Mouse (Mus musculus) A20 (cell line): ENCODE measurements around the gene Akt1.

ENCODE experiments used
- DNase-seq: peaks from one replicate; pipeline ENCODE4 v3.0.0-alpha.2; 2011; ENCODE audit warnings: low read depth, low spot score

Gene Akt1

DNA sequence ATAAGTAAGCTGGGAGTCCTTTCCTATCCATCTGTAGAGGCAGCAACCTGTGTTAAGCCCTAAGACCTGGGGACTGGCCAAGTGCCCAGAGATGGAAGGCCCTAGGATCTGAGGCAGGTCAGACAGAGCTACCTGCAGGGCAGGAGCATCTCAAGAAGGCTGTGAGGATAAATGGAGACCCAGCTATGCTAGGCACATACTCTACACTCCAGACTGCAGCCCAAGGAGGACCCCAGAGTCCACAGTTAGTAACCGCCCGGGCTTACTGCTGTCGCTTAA is 13.4 kb downstream of the Akt1 start:
- no peak for DNase-seq

DNA sequence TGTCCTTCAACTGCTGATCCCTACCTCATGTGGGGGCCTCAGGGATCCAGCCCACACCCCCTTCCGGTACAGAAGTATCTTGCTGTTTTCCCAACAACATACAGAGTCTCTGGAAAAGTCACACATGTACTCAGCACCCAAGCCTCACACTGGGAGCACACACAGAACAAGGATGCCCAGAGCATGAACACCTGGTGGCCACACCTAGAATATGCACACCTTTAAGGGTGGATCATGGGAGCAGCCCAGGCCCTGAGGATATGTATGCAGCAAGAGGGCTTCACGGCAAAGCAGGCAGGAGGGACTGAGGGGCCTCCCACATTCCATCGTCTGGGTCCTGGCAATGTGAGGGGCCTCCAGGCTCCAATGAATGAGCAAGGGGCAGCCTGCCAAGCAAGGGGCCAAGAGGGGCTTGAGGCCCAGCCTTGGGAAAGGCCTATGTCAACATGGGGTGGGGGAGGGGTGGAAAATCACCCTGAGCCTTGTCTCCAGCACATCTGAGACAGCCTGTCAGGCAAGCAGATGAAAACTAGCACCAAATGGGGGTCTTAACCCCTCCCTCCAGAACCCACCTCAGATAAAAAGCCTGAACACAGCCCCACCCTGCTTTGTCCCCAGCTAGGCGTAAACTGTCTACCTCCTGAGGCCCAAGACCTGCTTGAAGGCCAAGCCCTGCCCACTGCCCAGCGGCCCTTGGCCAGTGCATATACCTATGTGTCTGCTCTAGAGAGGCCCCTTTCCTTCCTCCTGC is 13.9 kb downstream of the Akt1 start:
- no peak for DNase-seq

DNA sequence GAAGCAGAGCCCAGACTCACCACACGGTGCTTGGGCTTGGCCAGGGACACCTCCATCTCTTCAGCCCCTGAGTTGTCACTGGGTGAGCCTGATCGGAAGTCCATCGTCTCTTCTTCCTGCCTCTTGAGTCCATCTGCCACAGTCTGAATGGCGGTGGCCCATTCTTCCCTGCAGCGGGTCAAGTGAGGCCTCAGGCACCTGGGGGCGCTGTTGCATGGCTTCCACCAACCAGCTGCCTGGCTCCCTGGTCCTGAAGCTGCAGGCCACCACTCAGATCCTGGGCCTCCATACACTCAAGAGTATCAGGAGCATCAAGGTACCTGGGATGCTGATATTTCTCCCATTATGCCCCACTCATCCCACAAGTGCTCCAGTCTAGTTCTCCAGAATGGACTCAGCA is 15.6 kb downstream of the Akt1 start:
- DNase-seq, result peak; percentile 50

DNA sequence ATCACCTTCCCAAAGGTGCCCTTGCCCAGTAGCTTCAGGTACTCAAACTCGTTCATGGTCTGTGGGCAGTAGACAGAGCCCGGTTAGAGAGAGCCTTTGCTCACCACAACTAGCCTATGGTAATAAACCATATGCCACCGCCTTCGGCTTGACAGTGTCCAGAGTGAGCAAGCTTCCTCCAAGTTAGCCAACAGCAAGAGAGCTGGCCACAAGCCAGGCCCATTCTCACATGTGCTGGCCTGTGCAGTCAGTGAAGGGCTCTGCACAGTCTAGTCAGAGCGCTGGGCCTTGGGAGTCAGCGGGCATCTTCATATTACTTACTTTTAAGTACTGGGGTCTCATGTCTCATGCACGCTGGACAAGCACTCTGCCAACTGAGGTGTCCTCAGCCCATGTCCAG is 16.1 kb downstream of the Akt1 start:
- no peak for DNase-seq

DNA sequence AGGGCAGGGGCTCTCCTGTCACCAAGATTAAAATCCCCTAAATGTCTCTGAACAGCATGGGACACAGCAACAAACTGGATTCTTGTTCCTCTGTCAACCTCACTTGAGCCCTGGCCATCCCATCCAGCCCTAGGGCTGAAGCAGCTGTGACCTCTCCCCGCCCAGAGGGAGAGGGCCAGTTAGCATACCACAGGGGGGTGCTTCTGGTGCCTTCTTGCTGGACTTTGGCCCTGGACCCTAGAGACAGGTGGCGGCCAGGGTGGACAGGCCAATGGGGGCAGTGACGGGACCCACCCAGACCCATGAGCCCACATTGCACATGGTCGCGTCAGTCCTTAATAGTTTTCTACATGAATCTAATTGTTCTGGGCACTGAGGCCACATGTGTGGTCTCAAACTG is 20.6 kb downstream of the Akt1 start:
- no peak for DNase-seq

DNA sequence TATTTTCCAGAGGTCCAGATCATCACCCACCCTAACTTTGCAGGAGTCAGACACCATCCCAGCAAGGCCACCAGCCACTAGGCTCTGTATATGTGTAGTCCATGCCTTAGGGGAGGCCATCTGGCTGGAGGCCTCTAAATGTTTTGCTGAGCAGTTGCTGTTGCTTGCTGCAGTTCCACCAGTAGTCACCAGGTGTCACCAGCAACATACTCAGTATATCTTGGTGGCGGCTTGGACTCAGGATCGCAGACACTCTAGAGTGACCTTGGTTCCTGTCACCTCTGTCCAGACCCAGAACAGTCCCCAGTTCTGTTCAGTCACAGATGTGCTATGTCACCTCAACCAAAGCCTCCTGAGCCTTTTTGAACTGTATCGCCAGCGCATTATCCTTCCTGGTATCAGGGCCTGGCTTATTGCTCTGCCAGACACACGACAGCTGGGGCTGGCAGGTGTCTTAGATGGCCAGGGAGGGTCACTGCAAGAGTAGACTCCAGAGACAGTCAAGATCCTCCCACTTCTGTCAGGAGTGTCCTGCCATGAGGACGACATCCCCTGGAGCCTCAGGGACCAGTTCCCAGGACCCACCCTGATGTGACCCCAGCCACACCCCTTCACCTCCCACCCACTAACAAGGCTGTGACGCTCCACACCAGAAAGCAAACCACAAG is 21.4 kb downstream of the Akt1 start:
- peak; percentile 83 for DNase-seq

DNA sequence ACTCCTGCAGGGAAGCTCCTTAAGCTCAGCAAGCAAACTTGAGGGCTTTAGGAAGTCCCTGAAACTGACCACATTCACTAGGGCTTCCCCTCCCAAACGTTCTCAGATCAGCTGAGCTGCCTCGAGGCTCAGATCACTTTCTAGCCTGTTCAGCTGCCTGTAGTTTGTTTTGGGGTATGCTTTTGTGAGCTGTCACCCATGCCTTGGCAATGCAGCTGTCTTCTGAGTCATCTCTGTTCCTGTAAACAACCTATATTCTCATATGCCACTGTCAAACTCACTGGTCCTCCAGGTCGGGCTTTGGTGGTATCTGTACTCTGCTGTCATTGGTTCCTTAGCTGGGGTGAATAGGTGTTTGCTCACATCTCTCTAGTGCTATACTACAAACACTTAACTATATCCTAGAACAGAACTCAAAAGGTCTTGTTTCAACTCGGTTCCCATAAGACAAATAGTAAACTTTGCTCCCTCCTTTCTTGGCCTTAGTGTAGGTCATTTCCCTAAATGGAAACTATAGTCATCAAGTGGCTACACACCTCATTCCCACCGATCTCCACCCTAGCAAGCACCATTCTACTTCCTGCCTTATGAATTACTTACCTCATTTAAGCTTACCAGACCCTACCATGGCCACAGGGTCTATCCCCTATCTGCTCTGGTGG is 22.8 kb downstream of the Akt1 start:
- no peak for DNase-seq

DNA sequence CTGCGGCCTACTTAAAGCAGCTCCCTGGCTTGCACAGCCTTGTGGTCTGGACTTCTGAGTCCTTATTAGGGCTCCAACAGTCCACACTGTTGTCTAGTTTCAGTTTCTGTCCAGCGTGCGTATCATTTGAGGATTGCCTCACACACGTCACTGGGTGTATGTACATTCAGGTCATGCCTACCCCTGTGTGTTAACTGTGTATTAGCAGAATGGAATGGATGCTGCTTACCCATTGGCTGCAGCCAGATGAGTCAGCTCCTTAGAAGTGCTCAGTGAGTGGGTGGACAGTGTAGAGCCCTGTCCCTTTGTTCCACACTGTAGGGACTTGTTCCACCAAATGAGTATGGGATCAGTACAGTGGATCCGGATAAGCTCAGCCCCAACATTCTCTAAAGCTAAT is 26.6 kb downstream of the Akt1 start:
- no peak for DNase-seq

DNA sequence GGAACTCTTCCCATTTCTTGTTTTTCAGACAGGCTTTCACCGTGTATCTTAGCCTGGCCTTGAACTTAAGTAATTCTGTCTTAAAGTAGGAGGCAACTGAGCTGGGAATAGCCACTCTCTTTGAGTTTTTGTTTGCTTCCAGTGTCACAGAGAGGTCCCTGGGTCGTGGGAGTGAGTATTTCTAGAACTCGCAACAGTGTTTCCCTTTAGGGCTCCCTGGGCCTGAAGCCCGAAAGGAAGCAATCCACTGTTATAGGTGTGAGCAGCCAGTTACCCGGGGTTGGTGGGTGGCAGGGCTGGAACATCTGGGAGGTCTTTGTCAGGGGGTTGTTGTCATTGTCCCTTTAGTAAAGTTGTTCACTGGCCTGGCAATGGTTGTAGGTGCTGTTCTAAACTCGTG is 28.5 kb downstream of the Akt1 start:
- no peak for DNase-seq

DNA sequence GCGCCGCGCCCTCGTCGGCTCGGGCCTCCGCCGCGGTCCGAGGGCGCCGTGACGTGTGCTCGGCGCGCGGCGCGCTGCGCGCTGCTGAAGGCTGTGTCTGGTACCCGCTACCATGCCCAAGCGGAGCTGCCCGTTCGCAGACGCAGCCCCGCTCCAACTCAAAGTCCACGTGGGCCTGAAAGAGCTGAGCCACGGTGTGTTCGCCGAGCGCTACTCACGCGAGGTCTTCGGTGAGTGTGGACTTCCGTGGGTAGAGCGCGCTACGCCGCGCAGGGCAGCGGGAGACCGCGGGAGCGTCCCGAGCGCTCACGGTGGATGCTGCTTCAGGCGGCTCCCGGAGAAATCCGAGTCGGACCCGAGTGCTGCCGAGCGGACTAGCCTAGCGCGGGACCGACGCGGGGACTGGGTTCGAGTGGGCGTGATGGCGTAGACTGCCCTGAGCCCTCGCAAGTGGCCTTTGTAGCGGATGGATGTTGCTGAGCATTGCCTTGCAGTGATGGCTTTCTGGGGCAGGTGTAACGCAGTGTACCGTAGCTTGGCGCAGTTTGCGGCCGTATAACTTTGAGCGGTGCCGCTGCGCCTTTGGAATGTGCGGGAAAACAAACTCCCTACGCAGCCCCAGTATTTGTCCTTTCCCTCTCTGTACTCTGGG is 29.7 kb downstream of the Akt1 start:
- no peak for DNase-seq

DNA sequence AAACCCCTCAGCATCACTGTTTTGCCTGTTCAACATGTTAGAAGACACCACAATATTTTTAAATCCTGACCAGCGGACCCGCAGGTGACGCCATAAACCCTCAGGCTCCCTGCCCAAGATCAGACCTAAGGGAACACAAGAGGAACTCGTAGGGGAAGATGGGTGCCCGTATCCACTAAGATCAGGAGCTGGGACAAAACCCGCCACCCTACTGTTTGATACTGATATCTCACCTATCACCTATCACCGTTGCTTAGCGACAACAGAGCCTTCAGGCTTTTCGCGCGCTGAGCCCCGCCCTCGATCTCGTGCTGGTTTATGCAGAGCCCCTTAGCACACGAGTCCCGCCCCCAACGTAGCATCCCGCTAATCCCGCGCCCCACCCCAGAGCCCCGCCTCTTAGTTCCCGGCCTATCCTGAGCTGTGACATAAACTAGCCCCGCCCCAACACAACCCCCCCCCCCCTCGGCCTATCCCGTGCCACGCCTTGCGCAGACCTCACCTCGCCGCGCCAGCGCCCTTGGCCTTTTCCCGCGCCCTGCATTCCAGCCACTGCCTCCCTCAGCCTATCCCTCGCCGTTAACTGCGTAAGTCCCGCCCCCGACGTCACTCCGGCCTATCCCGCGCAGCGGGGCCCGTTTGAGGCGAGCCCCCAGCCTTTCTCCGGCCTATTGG is 30.4 kb downstream of the Akt1 start, which contains the start of gene Siva1:
TSS of gene Siva1 (plus strand) at position 500 of the 675 bp plus-strand sequence.
- peak; percentile 100 for DNase-seq

DNA sequence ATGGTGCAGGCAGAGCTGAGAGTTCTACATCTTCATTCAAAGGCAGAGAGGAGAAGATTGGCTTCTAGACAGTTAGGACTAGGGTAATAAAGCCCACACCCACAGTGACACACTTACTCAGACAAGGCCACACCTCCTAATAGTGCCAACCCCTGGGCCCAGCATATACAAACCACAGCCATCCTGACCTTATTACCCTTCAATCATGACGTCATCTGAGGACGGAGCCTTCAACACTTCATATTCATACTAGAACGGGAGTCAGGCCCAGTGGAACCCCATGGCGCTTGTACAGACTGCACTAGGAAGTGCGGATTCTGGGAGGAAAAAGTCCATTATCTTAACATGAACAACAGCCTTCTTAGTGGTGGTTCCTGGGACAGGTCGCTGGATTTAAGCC is 31.6 kb downstream of the Akt1 start:
- no peak for DNase-seq

DNA sequence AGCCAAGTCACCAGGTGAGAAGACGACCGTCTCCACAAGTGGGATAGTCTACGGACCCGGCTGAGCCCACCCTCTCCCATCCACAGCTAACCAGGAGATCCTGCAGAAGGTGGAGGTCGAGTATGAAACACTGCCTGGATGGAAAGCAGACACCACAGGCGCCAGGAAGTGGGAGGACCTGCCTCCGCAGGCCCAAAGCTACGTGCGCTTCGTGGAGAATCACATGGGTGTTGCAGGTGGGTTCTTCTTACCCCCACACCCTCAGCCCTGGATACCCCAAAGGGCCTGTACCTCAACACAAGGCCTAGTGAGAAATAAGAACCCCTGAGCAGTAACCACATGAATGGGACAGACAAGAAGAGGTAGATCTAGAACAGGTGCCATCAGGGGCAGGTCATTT is 35.2 kb downstream of the Akt1 start:
- DNase-seq, result no peak

DNA sequence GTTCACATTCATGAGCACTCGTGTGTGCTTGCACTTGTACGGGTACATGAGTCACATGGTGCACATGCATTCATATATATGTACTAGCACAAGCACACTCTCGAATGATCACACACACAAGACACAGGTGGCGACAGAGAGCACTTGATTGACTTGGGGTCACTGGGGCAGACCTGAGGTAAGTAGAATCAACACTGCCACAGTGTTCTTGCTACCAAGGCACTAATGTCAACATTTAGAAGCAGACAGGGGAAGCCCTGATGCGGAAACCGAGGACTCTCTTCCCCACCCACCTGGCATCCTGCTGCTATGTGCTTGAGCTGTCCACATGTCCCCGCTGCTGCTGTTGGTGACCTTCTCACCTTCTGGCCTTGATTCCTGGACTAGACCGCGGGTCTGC is 41.0 kb downstream of the Akt1 start:
- peak; percentile 55 for DNase-seq

DNA sequence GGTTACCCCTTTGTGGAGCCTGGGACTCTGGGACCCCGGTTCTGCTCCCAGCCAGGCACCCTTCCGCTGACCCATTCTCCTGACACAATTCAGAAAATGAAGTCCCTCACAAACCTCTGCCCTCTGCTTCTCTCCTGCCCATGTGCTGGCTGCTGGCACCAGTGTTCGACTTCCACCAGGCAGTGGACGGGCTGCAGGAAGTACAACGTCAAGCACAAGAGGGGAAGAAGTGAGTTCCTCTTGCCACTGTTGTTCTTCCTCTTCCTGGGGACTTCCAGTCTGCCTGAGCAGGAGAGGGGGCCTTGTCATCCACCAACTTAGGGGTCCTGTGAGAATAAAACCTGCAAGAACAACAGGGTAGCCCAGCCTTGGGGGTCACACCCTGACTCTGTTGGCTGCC is 41.8 kb downstream of the Akt1 start:
- DNase-seq, result peak; percentile 41

DNA sequence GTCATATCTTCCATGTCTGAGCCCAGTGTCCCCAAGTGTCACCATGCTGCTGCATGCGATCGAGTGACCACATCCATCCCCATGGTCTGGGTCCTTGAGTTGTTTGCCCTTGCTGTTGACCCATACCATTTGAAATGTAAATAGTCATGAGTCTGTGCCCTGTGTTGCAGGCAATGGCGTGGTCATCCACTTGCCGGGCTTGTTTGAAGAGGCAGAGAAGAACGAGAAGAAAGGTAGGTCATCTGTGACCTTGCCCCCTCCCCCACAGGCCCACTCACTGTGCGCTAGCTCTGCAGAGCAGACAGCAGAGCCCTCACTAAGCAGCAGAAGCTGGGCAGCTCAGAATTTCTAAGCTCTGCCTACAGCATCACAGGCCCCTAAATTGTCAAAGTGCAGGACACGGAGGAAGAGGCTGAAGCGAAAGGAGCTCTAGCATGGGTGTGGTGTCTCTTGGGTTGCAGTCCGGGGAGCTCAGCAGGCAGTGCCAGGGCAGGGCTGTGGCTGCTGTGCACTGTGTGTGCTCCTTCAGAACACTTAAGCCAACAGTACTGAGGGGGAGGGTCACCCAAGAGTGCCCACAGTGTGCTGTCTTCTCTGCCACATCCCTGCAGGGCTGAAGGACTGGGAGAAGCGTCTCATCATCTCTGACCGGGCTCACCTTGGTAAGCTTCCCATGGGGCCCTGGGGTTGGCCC is 42.5 kb downstream of the Akt1 start:
- no peak for DNase-seq

DNA sequence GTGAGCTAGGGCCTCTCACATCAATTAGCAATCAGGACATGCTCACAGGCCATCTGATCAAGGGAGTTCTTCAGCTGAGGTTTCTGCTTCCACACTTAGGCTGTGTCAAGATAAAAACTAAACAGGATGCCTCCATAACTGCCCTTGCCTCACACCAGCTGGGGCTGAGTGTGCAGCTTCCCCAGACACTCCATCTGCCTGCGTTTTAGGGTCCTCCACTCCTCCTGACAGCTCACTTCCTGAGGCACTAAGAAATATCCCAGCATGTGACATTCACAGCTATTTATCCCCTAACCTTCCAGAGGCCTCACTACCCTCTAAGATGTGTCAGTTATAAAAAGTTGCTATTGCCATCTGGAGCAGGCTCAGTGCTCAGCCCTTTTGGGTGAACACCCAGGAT is 43.2 kb downstream of the Akt1 start:
- DNase-seq, result no peak

DNA sequence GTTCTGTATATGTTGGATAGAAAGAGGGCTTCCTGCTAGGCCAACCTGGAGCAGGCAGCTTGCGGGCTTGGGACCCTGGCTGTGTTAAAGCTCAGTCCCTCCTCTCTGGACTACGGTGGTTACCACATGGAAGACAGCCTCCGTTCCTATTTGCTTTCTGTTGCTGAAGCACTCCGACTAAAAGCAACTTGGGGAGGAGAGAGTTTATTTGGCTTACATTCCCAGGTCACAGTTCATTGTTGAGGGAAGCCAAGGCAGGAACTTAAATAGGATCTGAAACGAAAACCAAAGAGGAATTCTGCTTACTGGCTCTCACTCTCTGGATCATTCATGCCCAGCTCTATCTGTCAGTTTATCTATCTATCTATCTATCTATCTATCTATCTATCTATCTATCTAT is 43.9 kb downstream of the Akt1 start:
- no peak for DNase-seq

DNA sequence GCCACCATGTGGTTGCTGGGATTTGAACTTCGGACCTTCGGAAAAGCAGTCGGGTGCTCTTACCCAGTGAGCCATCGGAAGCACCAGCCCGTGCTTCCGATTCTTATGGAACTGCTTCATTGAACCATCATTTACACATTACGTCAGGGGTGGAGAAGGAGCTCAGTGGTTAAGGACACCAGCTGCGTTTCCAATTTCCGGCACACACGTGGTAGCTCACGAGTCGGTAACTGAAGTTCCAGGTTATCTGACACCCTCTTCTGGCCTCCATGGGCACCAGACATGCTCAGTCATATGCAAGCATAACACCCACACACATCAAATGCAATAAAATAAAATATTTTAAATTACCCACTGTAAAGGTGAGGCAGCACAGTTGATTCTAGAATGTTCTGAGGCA is 44.7 kb downstream of the Akt1 start:
- no peak for DNase-seq

DNA sequence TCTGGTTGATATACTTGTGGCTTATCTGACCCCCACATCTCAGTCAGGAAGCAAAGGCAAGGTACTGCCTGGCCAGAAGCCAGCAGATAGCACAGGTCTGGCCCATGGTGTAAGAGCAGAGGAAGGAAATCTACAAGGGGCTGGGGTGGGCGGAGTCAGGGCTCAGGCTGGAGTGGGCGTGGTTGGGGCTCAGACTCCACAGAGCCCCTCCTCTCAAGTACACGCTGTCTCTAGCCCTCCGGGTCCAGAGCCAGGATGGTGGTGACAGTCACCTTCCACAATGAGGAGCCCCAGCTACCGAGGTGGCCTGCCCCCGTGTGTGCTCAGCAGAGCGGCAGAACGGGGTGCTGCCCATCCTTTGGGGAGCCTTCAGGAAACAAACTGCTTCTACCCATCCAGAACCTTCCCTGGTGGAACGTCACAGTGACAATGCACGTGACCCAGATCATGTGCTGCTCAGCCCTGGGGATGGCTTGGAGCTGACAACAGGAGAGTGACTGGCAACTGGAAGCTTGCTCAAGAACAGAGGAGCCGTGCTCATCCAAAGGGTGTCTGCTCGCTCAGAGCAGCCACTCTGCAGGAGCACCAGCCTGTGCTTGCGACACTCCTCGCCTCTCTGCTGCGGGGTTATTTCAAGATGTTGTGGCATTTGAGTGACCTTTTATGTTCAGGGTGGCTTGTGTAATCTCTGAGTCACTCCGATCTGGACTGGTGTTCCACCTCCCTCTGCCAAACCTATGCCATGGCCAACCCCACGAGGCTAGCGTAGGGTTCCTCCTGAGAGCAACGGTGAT is 45.6 kb downstream of the Akt1 start:
- DNase-seq, result peak; percentile 48

DNA sequence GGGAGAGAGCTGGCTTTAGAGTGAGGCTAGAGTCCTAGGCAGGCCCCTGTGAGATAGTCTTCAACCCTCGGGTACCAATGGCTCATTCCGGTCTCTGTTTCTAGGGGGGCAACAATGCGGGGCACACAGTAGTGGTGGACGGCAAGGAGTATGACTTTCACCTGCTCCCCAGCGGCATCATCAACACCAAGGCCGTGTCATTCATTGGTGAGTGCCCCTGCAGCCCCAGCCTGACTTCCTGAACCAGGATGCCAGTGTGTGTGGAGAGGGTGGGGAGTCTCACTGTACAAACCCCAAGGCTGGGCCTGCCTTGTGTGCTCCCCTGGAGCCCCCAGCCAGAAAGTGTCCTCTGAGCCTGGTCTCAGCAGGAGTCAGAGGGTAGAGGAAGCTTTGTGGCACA is 46.5 kb downstream of the Akt1 start:
- DNase-seq, result no peak
